Mouse (Mus musculus): ENCODE results near the gene Sycp3. TPM values are rescaled to one million over a fixed set of nuclear protein-coding genes. Genes with fewer than 3 reads are reported as not detected.

Gene Sycp3
- polyA plus RNA-seq (2012; rRNA removed), result 0.07 and 0.08 TPM in 2 replicates

DNA sequence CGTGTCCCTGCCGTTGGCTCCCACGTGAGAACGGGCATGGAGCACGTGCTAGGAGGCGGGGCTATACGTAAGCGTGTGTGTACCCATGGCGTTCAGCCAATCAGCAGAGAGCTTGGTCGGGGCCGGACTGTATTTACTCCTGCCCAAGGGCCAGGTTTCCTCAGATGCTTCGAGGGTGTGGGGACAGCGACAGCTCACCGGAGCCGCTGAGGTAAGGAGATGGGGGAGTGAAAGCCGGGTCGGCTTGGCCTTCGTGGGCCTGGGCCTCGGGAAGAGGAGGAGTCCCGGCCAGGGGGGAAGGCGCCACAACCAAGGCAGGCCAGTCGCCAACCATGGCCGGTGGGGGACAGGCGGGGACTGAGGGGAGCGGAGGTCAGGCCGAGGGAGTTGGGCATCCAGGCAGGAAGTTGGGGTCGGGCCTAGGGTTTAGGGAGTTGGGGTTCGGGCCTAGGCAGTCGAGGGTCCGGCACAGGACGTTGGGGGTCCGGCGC is at the start of gene Sycp3:
Sycp3 (plus strand) TSS at position 68 of the 491 bp plus-strand sequence.

DNA sequence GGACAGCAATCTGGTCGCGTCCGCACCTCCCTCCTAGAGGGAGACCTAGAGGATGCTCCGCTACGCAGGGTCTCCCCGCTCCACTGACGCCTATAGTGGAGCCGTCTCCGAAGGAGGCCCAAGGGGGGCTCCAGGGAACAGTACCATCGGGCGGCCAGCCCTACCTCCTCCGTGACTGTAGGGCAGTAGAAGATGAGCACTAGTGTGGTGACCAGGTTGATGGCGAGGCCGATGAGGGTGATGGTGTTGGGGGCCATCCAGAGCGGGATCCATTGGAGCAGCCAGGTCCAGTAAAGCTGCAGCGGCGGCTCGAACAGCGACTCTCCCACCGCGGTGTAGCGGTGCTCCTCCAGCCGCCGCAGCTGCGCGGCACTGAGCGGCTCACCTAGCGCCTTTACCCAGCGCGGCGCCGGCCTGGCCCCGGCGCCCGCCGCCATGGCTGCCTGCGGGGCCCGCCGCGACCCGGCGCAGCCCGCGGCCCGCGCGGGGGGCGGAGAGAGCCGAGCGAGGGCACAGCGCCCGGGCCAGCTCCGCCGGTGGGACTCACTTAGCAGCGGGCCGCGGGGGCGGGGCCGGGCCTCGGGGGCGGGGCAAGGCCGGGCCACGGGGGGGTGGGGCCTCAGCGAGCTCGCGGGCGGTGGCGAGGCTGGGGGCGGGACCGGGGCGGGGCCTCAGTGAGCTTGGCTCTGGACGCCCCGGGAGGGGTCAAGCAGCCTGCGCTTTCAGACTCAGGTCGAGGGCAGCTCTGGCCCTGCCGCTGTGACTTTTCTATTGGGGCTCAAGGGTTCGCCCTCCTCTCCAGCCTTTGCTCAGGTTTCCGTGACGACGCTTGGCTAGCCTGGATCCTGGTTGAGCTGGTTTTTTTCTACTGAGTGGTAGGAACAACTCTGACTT is 44.3 kb downstream of the Sycp3 start, which contains the start of gene Chpt1:
Chpt1 (minus strand) TSS at position 653 of the 894 bp plus-strand sequence.

Other genes starting within 250 kb of the Sycp3 start
- 0.38 and 0.48 TPM in 2 replicates for gene Dram1, start 80.5 kb upstream of the Sycp3 start, polyA plus RNA-seq (2012; rRNA removed)
- 14.7 and 17.2 TPM in 2 replicates for gene Gnptab, start 80.4 kb upstream of the Sycp3 start, polyA plus RNA-seq (2012; rRNA removed)
- gene Chpt1, start 44.5 kb downstream of the Sycp3 start, polyA plus RNA-seq (2012; rRNA removed), result 4.1 and 9.1 TPM in 2 replicates
- 5.3 and 18.2 TPM in 2 replicates for gene Mybpc1, start 145.6 kb downstream of the Sycp3 start, polyA plus RNA-seq (2012; rRNA removed)
- gene Spic, start 225.4 kb downstream of the Sycp3 start, polyA plus RNA-seq (2012; rRNA removed), result 0.13 and 0.15 TPM in 2 replicates

All from central nervous system, embryonic 11.5 days (tissue).